Mouse (Mus musculus) G1E (cell line): Measurements from ENCODE around the gene Daam1.

Experiments used
- CTCF ChIP-seq: IDR thresholded peaks from 2 replicates; pipeline ENCODE4 v1.5.1; 2012; ENCODE audit warnings: low read depth, low read length, inconsistent platforms, mixed read lengths
- GATA1 ChIP-seq: IDR thresholded peaks from 2 replicates; pipeline ENCODE4 v1.6.1; 2012; ENCODE audit warnings: borderline replicate concordance, low read length, inconsistent platforms, mixed read lengths
- TAL1 ChIP-seq: conservative IDR thresholded peaks from 2 replicates; pipeline ENCODE4 v1.6.1; 2012; ENCODE audit warnings: low read depth, low read length, inconsistent platforms, mixed read lengths

DNA sequence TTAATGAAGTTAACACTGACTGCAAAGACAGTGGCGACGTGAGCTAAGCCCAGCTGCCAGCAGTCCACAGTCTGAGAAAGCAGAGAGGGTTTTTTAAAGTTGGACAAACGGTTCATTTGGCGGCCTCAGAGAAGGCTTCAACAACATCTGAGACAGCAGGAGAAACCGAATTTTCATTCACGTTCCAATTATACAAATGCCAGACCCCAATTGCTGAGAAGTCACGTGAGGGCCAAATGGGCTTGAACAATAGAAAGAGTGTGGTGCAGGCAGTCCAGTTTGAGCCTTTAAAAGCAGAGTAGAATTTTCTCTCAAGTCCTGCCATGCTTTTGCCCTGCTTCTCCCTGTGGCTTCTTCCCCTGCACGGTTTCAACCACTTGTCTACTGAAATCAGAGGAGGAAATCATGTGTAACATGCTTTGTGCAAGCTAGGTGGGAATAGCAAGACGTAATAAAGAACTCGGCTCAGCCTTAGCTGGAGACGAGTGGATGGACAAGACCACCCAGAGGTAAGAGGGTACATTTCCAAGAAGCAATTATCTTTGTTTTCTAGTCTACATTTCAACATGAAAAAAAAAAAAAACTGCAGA is 46.1 kb upstream of the Daam1 start:
- no peak for TF ChIP-seq CTCF
- no peak for TF ChIP-seq TAL1
- TF ChIP-seq GATA1: no peak
